Mouse (Mus musculus): ENCODE data around the gene Bcl3.
"Not testable (repeated sequence)": the region's sequence is repeated elsewhere in the genome, so short reads cannot be mapped to it uniquely, and the experiment has no call there.

Bcl3 gene

GRCm38 (mm10) chr7:19800764-19801163 lies 21.8 kb downstream of the Bcl3 start:
- peak; percentile 50 for DNase-seq

- DNase-seq = peak; percentile 95
These were observed 25.6 kb downstream of the Bcl3 start, which contains the start of gene Cblc for GRCm38 (mm10) chr7:19796697-19797588. TSS of gene Cblc (minus strand) at chr7:19796809.

- DNase-seq = no peak
These were observed 26.3 kb downstream of the Bcl3 start for GRCm38 (mm10) chr7:19796254-19796653.

GRCm38 (mm10) chr7:19795236-19795635 lies 27.3 kb downstream of the Bcl3 start:
- no peak for DNase-seq

- DNase-seq = no peak
These were observed 29.6 kb downstream of the Bcl3 start for GRCm38 (mm10) chr7:19792701-19793630.

GRCm38 (mm10) chr7:19791504-19791903 lies 31.1 kb downstream of the Bcl3 start:
- DNase-seq = not testable (repeated sequence)

GRCm38 (mm10) chr7:19789904-19790347 lies 32.6 kb downstream of the Bcl3 start:
- peak; percentile 98 for DNase-seq

GRCm38 (mm10) chr7:19785874-19786458 lies 36.6 kb downstream of the Bcl3 start:
- DNase-seq = no peak

GRCm38 (mm10) chr7:19784764-19785535 lies 37.6 kb downstream of the Bcl3 start:
- DNase-seq = peak; percentile 61

- DNase-seq = no peak
These were observed 38.9 kb downstream of the Bcl3 start for GRCm38 (mm10) chr7:19783630-19784029.

GRCm38 (mm10) chr7:19782645-19783044 lies 39.9 kb downstream of the Bcl3 start:
- peak; percentile 52 for DNase-seq

- DNase-seq = no peak
These were observed 40.8 kb downstream of the Bcl3 start for GRCm38 (mm10) chr7:19781741-19782140.

GRCm38 (mm10) chr7:19779903-19780302 lies 42.7 kb downstream of the Bcl3 start:
- DNase-seq = no peak

- no peak for DNase-seq
These were observed 43.9 kb downstream of the Bcl3 start for GRCm38 (mm10) chr7:19778645-19779044.

- no peak for DNase-seq
These were observed 45.4 kb downstream of the Bcl3 start for GRCm38 (mm10) chr7:19777049-19777723.

GRCm38 (mm10) chr7:19771682-19772081 lies 50.9 kb downstream of the Bcl3 start:
- DNase-seq = no peak

GRCm38 (mm10) chr7:19770984-19771391 lies 51.6 kb downstream of the Bcl3 start, which contains the start of gene Bcam:
TSS of gene Bcam (minus strand) at chr7:19771016.
- DNase-seq = no peak

- DNase-seq = peak; percentile 81
These were observed 52.2 kb downstream of the Bcl3 start for GRCm38 (mm10) chr7:19770375-19770754.

GRCm38 (mm10) chr7:19769434-19770374 lies 52.9 kb downstream of the Bcl3 start:
- DNase-seq = no peak

GRCm38 (mm10) chr7:19769001-19769400 lies 53.6 kb downstream of the Bcl3 start:
- DNase-seq = no peak
